Mouse (Mus musculus): ENCODE results near the gene Atf7ip2. TPM values are rescaled to one million over a fixed set of nuclear protein-coding genes. Genes with fewer than 3 reads are reported as not detected.
A peak's percentile ranks its signal among the peaks of the same experiment; 100 is the strongest.

The Atf7ip2 gene
- polyA plus RNA-seq, 1 experiment from 2014 or later: 0.21 TPM

- Histone ChIP-seq H3K9ac (ENCODE audit: low read depth, low read length) (no peak overlapping the region), H3K4me3 (ENCODE audit: low read depth, low read length) (no peak overlapping the region), H3K9me3 (replicated peaks; ENCODE audit: control insufficient read depth, low read length) (no peaks in the 10 kb centered on the region), H3K36me3 (ENCODE audit: control insufficient read depth, insufficient read depth) (no peaks in the 10 kb centered on the region), H3K4me2 (ENCODE audit: low read depth, low read length) (no peak overlapping the region), H3K27me3 (ENCODE audit: control insufficient read depth, insufficient read depth, low read depth, low read length) (no peaks in the 10 kb centered on the region), H3K27ac (ENCODE audit: low read length) (no peak overlapping the region), H3K4me1 (ENCODE audit: control insufficient read depth, low read depth, low read length) (no peaks in the 10 kb centered on the region)
- WGBS (ENCODE audit: insufficient replicate concordance): 35% methylated on average over 12 of the region's 12 CpGs
- no peak for ATAC-seq (ENCODE audit: low read depth)
Observed at GRCm38 (mm10) chr16:10280286-10280951, 87.9 kb downstream of the Atf7ip2 start.

- Histone ChIP-seq H3K27ac (ENCODE audit: low read length) (no peak overlapping the region), H3K4me2 (ENCODE audit: low read depth, low read length) (no peak overlapping the region), H3K36me3 (ENCODE audit: control insufficient read depth, insufficient read depth) (no peaks in the 10 kb centered on the region), H3K9ac (ENCODE audit: low read depth, low read length) (no peak overlapping the region), H3K27me3 (ENCODE audit: control insufficient read depth, insufficient read depth, low read depth, low read length) (no peaks in the 10 kb centered on the region), H3K9me3 (replicated peaks; ENCODE audit: control insufficient read depth, low read length) (no peaks in the 10 kb centered on the region), H3K4me1 (ENCODE audit: control insufficient read depth, low read depth, low read length) (no peaks in the 10 kb centered on the region), H3K4me3 (ENCODE audit: low read depth, low read length) (no peak overlapping the region)
- 50% methylated on average over 3 of the region's 3 CpGs for WGBS (ENCODE audit: insufficient replicate concordance)
- no peak for ATAC-seq (ENCODE audit: low read depth)
Observed at GRCm38 (mm10) chr16:10281890-10282289, 89.4 kb downstream of the Atf7ip2 start.

- Histone ChIP-seq H3K9ac (ENCODE audit: low read depth, low read length) (no peak overlapping the region), H3K36me3 (ENCODE audit: control insufficient read depth, insufficient read depth) (no peaks in the 10 kb centered on the region), H3K27ac (ENCODE audit: low read length) (no peak overlapping the region), H3K4me2 (ENCODE audit: low read depth, low read length) (no peak overlapping the region), H3K4me1 (ENCODE audit: control insufficient read depth, low read depth, low read length) (no peaks in the 10 kb centered on the region), H3K9me3 (replicated peaks; ENCODE audit: control insufficient read depth, low read length) (no peaks in the 10 kb centered on the region), H3K27me3 (ENCODE audit: control insufficient read depth, insufficient read depth, low read depth, low read length) (no peaks in the 10 kb centered on the region), H3K4me3 (ENCODE audit: low read depth, low read length) (no peak overlapping the region)
- ATAC-seq (ENCODE audit: low read depth): no peak
- WGBS (ENCODE audit: insufficient replicate concordance): 41% methylated on average over 9 of the region's 9 CpGs
Observed at GRCm38 (mm10) chr16:10286513-10287268, 94.2 kb downstream of the Atf7ip2 start.

GRCm38 (mm10) chr16:10288115-10288514, 95.6 kb downstream of the Atf7ip2 start:
- Histone ChIP-seq H3K4me2 (ENCODE audit: low read depth, low read length) (no peak overlapping the region), H3K27me3 (ENCODE audit: control insufficient read depth, insufficient read depth, low read depth, low read length) (no peaks in the 10 kb centered on the region), H3K4me3 (ENCODE audit: low read depth, low read length) (no peak overlapping the region), H3K9me3 (replicated peaks; ENCODE audit: control insufficient read depth, low read length) (no peaks in the 10 kb centered on the region), H3K27ac (ENCODE audit: low read length) (no peak overlapping the region), H3K36me3 (ENCODE audit: control insufficient read depth, insufficient read depth) (no peaks in the 10 kb centered on the region), H3K4me1 (ENCODE audit: control insufficient read depth, low read depth, low read length) (no peaks in the 10 kb centered on the region), H3K9ac (ENCODE audit: low read depth, low read length) (no peak overlapping the region)
- no peak for ATAC-seq (ENCODE audit: low read depth)
- WGBS (ENCODE audit: insufficient replicate concordance): 62% methylated on average over 6 of the region's 6 CpGs

GRCm38 (mm10) chr16:10297696-10298644, 105.5 kb downstream of the Atf7ip2 start:
- H3K9me3 ChIP-seq (replicated peaks; ENCODE audit: control insufficient read depth, low read length): no peaks in the 10 kb centered on the region
- no peak overlapping the region for H3K27ac ChIP-seq (ENCODE audit: low read length)
- no peaks in the 10 kb centered on the region for H3K4me1 ChIP-seq (ENCODE audit: control insufficient read depth, low read depth, low read length)
- no peak overlapping the region for H3K9ac ChIP-seq (ENCODE audit: low read depth, low read length)
- WGBS (ENCODE audit: insufficient replicate concordance): 65% methylated on average over 10 of the region's 10 CpGs
- no peak for ATAC-seq (ENCODE audit: low read depth)
- no peaks in the 10 kb centered on the region for H3K36me3 ChIP-seq (ENCODE audit: control insufficient read depth, insufficient read depth)
- H3K27me3 ChIP-seq (ENCODE audit: control insufficient read depth, insufficient read depth, low read depth, low read length): no peaks in the 10 kb centered on the region
- H3K4me3 ChIP-seq (ENCODE audit: low read depth, low read length): no peak overlapping the region
- no peak overlapping the region for H3K4me2 ChIP-seq (ENCODE audit: low read depth, low read length)

GRCm38 (mm10) chr16:10299637-10300036, 107.1 kb downstream of the Atf7ip2 start:
- Histone ChIP-seq H3K4me1 (ENCODE audit: control insufficient read depth, low read depth, low read length) (no peaks in the 10 kb centered on the region), H3K9ac (ENCODE audit: low read depth, low read length) (no peak overlapping the region), H3K27ac (ENCODE audit: low read length) (no peak overlapping the region), H3K4me2 (ENCODE audit: low read depth, low read length) (no peak overlapping the region; the same call in 1 of the 2 replicates), H3K9me3 (replicated peaks; ENCODE audit: control insufficient read depth, low read length) (no peaks in the 10 kb centered on the region), H3K4me3 (ENCODE audit: low read depth, low read length) (no peak overlapping the region), H3K27me3 (ENCODE audit: control insufficient read depth, insufficient read depth, low read depth, low read length) (no peaks in the 10 kb centered on the region), H3K36me3 (ENCODE audit: control insufficient read depth, insufficient read depth) (no peaks in the 10 kb centered on the region)
- peak; percentile 65 for ATAC-seq (ENCODE audit: low read depth)
- 31% methylated on average over 8 of the region's 8 CpGs for WGBS (ENCODE audit: insufficient replicate concordance)

- H3K4me2 ChIP-seq (ENCODE audit: low read depth, low read length): no peak overlapping the region
- no peaks in the 10 kb centered on the region for H3K9me3 ChIP-seq (replicated peaks; ENCODE audit: control insufficient read depth, low read length)
- H3K27me3 ChIP-seq (ENCODE audit: control insufficient read depth, insufficient read depth, low read depth, low read length): no peaks in the 10 kb centered on the region
- no peaks in the 10 kb centered on the region for H3K36me3 ChIP-seq (ENCODE audit: control insufficient read depth, insufficient read depth)
- H3K4me3 ChIP-seq (ENCODE audit: low read depth, low read length): no peak overlapping the region
- no peak overlapping the region for H3K9ac ChIP-seq (ENCODE audit: low read depth, low read length)
- no peak for ATAC-seq (ENCODE audit: low read depth)
- no peak overlapping the region for H3K27ac ChIP-seq (ENCODE audit: low read length)
- no peaks in the 10 kb centered on the region for H3K4me1 ChIP-seq (ENCODE audit: control insufficient read depth, low read depth, low read length)
- WGBS (ENCODE audit: insufficient replicate concordance): 47% methylated on average over 3 of the region's 3 CpGs
Observed at GRCm38 (mm10) chr16:10300231-10301186, 108.0 kb downstream of the Atf7ip2 start.
